Mouse (Mus musculus) ES-E14 (cell line): ENCODE measurements at regions not wholly inside any gene's neighbourhood (a gene's known extent, or its start where the extent isn't known, plus 50 kb on each side); places are given as distances from the start of the nearest gene placed in this dataset.

Source experiments
- DNase-seq: peaks from one replicate; pipeline ENCODE4 v3.0.0-alpha.2; 2013; ENCODE audit warnings: low read depth, low spot score
- H3K27ac ChIP-seq: 2 replicates; pipeline ENCODE4 v1.5.1; 2012; ENCODE audit warnings: low read depth, mild to moderate bottlenecking, low read length, moderate library complexity, mixed read lengths; ENCODE audit not compliant: poor library complexity, insufficient read depth, severe bottlenecking
- H3K36me3 ChIP-seq: 2 replicates; pipeline ENCODE4 v1.6.1; 2012; ENCODE audit warnings: mild to moderate bottlenecking, low read length, moderate library complexity, mixed read lengths; ENCODE audit not compliant: control insufficient read depth, poor library complexity, insufficient read depth, severe bottlenecking
- H3K4me1 ChIP-seq, 2 experiments: fragments of 150-350 bp in 1 of 2; sonication (generic) in 1 of 2; 2 replicates each; pipeline ENCODE4 v1.6.1; 2012; ENCODE audit warnings: low read length in 2 of 2, mild to moderate bottlenecking in 1 of 2, mixed read lengths in 1 of 2; ENCODE audit not compliant: control insufficient read depth in 2 of 2, insufficient read depth in 2 of 2, poor library complexity in 1 of 2
- H3K4me3 ChIP-seq, 2 experiments: fragments of 150-350 bp in 1 of 2; sonication (generic) in 1 of 2; 2 replicates each; pipeline ENCODE4 v1.5.1; 2012; ENCODE audit warnings: low read length in 2 of 2, low read depth in 1 of 2, mild to moderate bottlenecking in 1 of 2, mixed read lengths in 1 of 2; ENCODE audit not compliant: insufficient read depth in 1 of 2, poor library complexity in 1 of 2, severe bottlenecking in 1 of 2
- H3K9ac ChIP-seq: 2 replicates; pipeline ENCODE4 v1.6.1; 2012; ENCODE audit warnings: low read depth, mild to moderate bottlenecking, low read length, mixed read lengths; ENCODE audit not compliant: poor library complexity, insufficient read depth, severe bottlenecking
- H3K9me3 ChIP-seq: fragments of 150-350 bp; sonication (generic); 2 replicates; pipeline ENCODE4 v1.6.1; 2012; ENCODE audit warnings: low read depth, mild to moderate bottlenecking, low read length; ENCODE audit not compliant: control insufficient read depth, insufficient read depth
- CHD2 ChIP-seq: IDR thresholded peaks from 2 replicates; pipeline ENCODE4 v1.6.1; 2014; ENCODE audit warnings: mild to moderate bottlenecking, low read depth, low read length, inconsistent platforms
- HCFC1 ChIP-seq: IDR thresholded peaks from 2 replicates; pipeline ENCODE4 v1.6.1; 2012; ENCODE audit warnings: low read length, inconsistent platforms, borderline replicate concordance; ENCODE audit not compliant: insufficient read depth
- MAFK ChIP-seq: IDR thresholded peaks from 2 replicates; pipeline ENCODE4 v1.6.1; 2014; ENCODE audit warnings: mild to moderate bottlenecking, low read depth, low read length, inconsistent platforms; ENCODE audit not compliant: insufficient read depth
- ZC3H11A ChIP-seq: IDR thresholded peaks from 2 replicates; pipeline ENCODE4 v1.6.1; 2012; ENCODE audit warnings: low read depth, mild to moderate bottlenecking, inconsistent platforms, low read length, borderline replicate concordance
- ZNF384 ChIP-seq: IDR thresholded peaks from 2 replicates; pipeline ENCODE4 v1.6.1; 2012; ENCODE audit warnings: low read depth, low read length, inconsistent platforms
- in situ Hi-C, 2 experiments: fragments of 600-800 bp; cut with MboI; formaldehyde crosslinking; loops; one replicate each; pipeline ENCODE4 v1.15.1; 2025; ENCODE audit warnings: low sequenced_read_pairs in 2 of 2, inconsistent platforms in 1 of 2; ENCODE audit not compliant: unreplicated experiment in 2 of 2

GRCm38 (mm10) chr3:54508906-54509305 is 148.0 kb downstream of the Postn start:
- H3K4me1 ChIP-seq: no peaks in the 10 kb centered on the region
- no peak for DNase-seq
- H3K9ac ChIP-seq: no peak overlapping the region
- H3K4me3 ChIP-seq: no peak overlapping the region
- no peaks in the 10 kb centered on the region for H3K36me3 ChIP-seq
- no peak overlapping the region for H3K27ac ChIP-seq
- H3K9me3 ChIP-seq: no peaks in the 10 kb centered on the region
- in situ Hi-C loops: no loop called here
- no peak for TF ChIP-seq HCFC1
- TF ChIP-seq ZC3H11A: no peak
- TF ChIP-seq CHD2: no peak
- no peak for TF ChIP-seq MAFK
- no peak for TF ChIP-seq ZNF384

- no peak for TF ChIP-seq CHD2
- no peak for TF ChIP-seq ZNF384
- TF ChIP-seq ZC3H11A: no peak
- no peak for TF ChIP-seq MAFK
- TF ChIP-seq HCFC1: no peak
- Histone ChIP-seq H3K36me3 (no peaks in the 10 kb centered on the region), H3K9me3 (no peaks in the 10 kb centered on the region), H3K4me1 (no peaks in the 10 kb centered on the region), H3K4me3 (no peak overlapping the region), H3K9ac (no peak overlapping the region), H3K27ac (no peak overlapping the region)
- in situ Hi-C loops: no loop called here
- no peak for DNase-seq
Observed at GRCm38 (mm10) chr3:54517251-54517650, 156.3 kb downstream of the Postn start.

- in situ Hi-C loops: loop anchor here in 1 of 2 experiments (10.0 kb wide), 1 partner anchor 168 kb away; no protein-coding TSS in a partner anchor
- no peak overlapping the region for H3K27ac ChIP-seq
- no peak for DNase-seq
- no peak overlapping the region for H3K4me3 ChIP-seq
- TF ChIP-seq MAFK: no peak
- TF ChIP-seq ZNF384: no peak
- H3K4me1 ChIP-seq: no peaks in the 10 kb centered on the region
- no peak overlapping the region for H3K9ac ChIP-seq
- H3K36me3 ChIP-seq: no peaks in the 10 kb centered on the region
- H3K9me3 ChIP-seq: no peaks in the 10 kb centered on the region
Observed at GRCm38 (mm10) chr3:54522716-54523115, 161.8 kb downstream of the Postn start.

- H3K27ac ChIP-seq: no peak overlapping the region
- H3K9ac ChIP-seq: no peak overlapping the region
- no peak for DNase-seq
- H3K9me3 ChIP-seq: no peaks in the 10 kb centered on the region
- no peaks in the 10 kb centered on the region for H3K4me1 ChIP-seq
- in situ Hi-C loops: loop anchor here in 1 of 2 experiments (10.0 kb wide), 1 partner anchor 172 kb away; no protein-coding TSS in a partner anchor
- H3K36me3 ChIP-seq: no peaks in the 10 kb centered on the region
- no peak overlapping the region for H3K4me3 ChIP-seq
- TF ChIP-seq HCFC1 (no peak), MAFK (no peak), CHD2 (no peak), ZNF384 (no peak), ZC3H11A (no peak)
Observed at GRCm38 (mm10) chr3:54526618-54527017, 165.7 kb downstream of the Postn start.

- in situ Hi-C loops: loop anchor here in 1 of 2 experiments (10.0 kb wide), 1 partner anchor 173 kb away; no protein-coding TSS in a partner anchor
- peak; percentile 16 for DNase-seq
- no peaks in the 10 kb centered on the region for H3K36me3 ChIP-seq
- no peaks in the 10 kb centered on the region for H3K4me1 ChIP-seq
- H3K4me3 ChIP-seq: no peak overlapping the region
- no peak overlapping the region for H3K27ac ChIP-seq
- TF ChIP-seq ZNF384 (no peak), ZC3H11A (no peak), MAFK (no peak), HCFC1 (no peak), CHD2 (no peak)
- no peak overlapping the region for H3K9ac ChIP-seq
- H3K9me3 ChIP-seq: no peaks in the 10 kb centered on the region
Observed at GRCm38 (mm10) chr3:54528292-54528691, 164.3 kb upstream of the Supt20 start.
